ENCODE assay signal across 25 mouse cellular contexts in genomic region chr3:73725711-73726110, GRCm38 (mm10). TPM values are rescaled to one million over a fixed set of nuclear protein-coding genes. Genes with fewer than 3 reads are reported as not detected.
"Had no signal": no experiment of that assay in that cellular context is flagged by ENCODE, and none has a peak within 500 bp of the region (broad histone marks: within the 10 kb centered on the region; RNA-seq: fewer than 3 reads in every experiment).

No protein-coding gene starts in this region.

- H3K36me3 ChIP-seq: heart, embryonic 10.5 days; heart, embryonic 13.5 days; heart, embryonic 15.5 days; hindbrain, embryonic 13.5 days; hindbrain, embryonic 15.5 days; limb, embryonic 13.5 days; limb, embryonic 15.5 days had no signal

- ATAC-seq: forebrain, embryonic 16.5 days; hindbrain, postnatal 0 days had no signal

- H3K4me2 ChIP-seq: heart, embryonic 13.5 days; heart, embryonic 15.5 days; hindbrain, embryonic 13.5 days; hindbrain, embryonic 15.5 days; limb, embryonic 13.5 days; limb, embryonic 15.5 days had no signal

- H3K4me3 ChIP-seq: gastrocnemius, adult 2 months; heart, embryonic 10.5 days; heart, embryonic 13.5 days; heart, embryonic 15.5 days; hindbrain, embryonic 13.5 days; hindbrain, embryonic 15.5 days; layer of hippocampus, adult 2 months; limb, embryonic 13.5 days; limb, embryonic 15.5 days had no signal

- H3K9ac ChIP-seq: heart, embryonic 13.5 days; heart, embryonic 15.5 days; hindbrain, embryonic 13.5 days; hindbrain, embryonic 15.5 days; limb, embryonic 13.5 days; limb, embryonic 15.5 days; liver, embryonic 14.5 days had no signal

- H3K9me3 ChIP-seq: heart, embryonic 10.5 days; heart, embryonic 13.5 days; heart, embryonic 15.5 days; hindbrain, embryonic 13.5 days; hindbrain, embryonic 15.5 days; limb, embryonic 13.5 days; limb, embryonic 15.5 days had no signal

- DNase-seq: gastrocnemius, adult 2 months; gastrocnemius, postnatal 10 days; gastrocnemius, postnatal 25 days; heart, adult 18-20 months; heart, postnatal 14 days; heart, postnatal 36 days; kidney, adult 18-20 months; kidney, adult 8-10 months; kidney, postnatal 10 days; kidney, postnatal 25 days; kidney, postnatal 4 days; left cerebral cortex, postnatal 4 days had no signal

- H3K27me3 ChIP-seq: heart, embryonic 13.5 days; heart, embryonic 15.5 days; hindbrain, embryonic 13.5 days; hindbrain, embryonic 15.5 days; limb, embryonic 13.5 days; limb, embryonic 15.5 days had no signal

- H3K27ac ChIP-seq: gastrocnemius, adult 2 months; heart, embryonic 10.5 days; heart, embryonic 13.5 days; heart, embryonic 15.5 days; hindbrain, embryonic 13.5 days; hindbrain, embryonic 15.5 days; hindbrain, postnatal 0 days; layer of hippocampus, adult 2 months; limb, embryonic 13.5 days; limb, embryonic 15.5 days; liver, embryonic 14.5 days had no signal

- H3K4me1 ChIP-seq: heart, embryonic 10.5 days; heart, embryonic 13.5 days; heart, embryonic 15.5 days; hindbrain, embryonic 13.5 days; hindbrain, embryonic 15.5 days; limb, embryonic 13.5 days; limb, embryonic 15.5 days had no signal

RNA-seq across cellular contexts. Expression of gene Bche, which starts 17.5 kb away (rescaled TPM):
- total RNA-seq: granulocyte monocyte progenitor cell, adult 5-6 weeks; hematopoietic stem cell, adult 5-6 weeks had no signal
